In the genomic region with DNA sequence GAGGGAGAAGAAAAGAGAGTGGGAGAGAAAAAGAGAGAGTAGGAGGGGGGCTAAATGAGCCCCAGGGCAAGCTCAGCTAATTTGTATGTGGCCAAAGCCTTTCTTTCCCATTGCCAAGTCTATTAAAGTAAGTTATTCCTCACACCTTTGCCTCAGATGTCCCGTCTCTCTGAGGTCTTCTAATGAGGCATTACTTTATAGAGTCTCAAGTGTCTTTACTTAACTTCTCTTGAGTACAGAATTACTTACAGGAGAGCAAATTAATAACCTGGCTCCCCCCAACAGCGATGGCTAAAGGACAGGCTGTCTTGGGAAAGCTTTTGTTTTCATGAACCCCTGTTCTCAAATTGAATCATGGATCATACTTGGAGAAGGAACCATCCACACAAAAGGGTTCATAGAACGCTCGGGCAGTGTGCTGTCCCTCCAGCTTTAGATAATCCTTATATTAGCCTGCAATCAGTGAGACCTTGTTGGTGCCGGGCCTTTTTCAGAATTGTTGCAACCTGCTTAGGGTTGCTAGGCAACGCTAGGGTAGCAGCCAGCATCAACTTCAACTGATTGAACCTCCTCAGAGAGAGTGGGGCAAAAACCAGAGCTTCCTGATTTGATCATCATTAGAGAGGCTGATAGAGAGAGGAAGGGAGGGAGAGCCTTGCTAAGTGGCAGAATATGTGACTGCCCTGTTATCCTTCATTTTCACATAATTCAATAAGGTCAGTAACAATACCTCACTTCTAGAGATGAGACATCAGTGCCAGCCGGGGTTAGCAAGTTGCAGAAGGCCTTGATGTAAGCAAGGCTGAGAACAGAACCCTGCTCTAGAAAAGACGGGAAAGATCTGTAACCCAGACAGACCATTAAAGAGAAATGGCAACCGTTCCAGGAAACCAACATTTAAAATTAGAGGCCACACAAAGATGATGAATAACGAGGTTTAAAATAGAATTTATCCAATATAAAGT, we compare ENCODE assay signal across 8 mouse cellular contexts.
A peak's percentile ranks its signal among the peaks of the same experiment; 100 is the strongest.
DNase-seq lines count a peak whose midpoint lies in the region; ATAC-seq and TF ChIP-seq lines count a peak whose summit lies in the region.
"Had no signal": no experiment of that assay in that cellular context is flagged by ENCODE, and none has a peak within 500 bp of the region (broad histone marks: within the 10 kb centered on the region; RNA-seq: fewer than 3 reads in every experiment).

No protein-coding gene starts in this region.

- H3K9me3 ChIP-seq in stomach, embryonic 15.5 days = no peaks in the 10 kb centered on the region
- no peaks in the 10 kb centered on the region for H3K9me3 ChIP-seq in stomach, postnatal 0 days (ENCODE audit: control insufficient read depth, low read length)
- no peaks in the 10 kb centered on the region for H3K9me3 ChIP-seq in forebrain, embryonic 14.5 days (replicated peaks; ENCODE audit: control insufficient read depth, low read length)

- no peak for TF ChIP-seq CTCF in stomach, postnatal 0 days (IDR thresholded peaks at IDR 0.05; ENCODE audit: low read depth)
- TF ChIP-seq CTCF in lung, adult 2 months (IDR thresholded peaks at IDR 0.05; ENCODE audit: insufficient read depth, low read length) = no peak

- no peak overlapping the region for H3K27ac ChIP-seq in stomach, embryonic 15.5 days
- no peak overlapping the region for H3K27ac ChIP-seq in stomach, postnatal 0 days (replicated peaks)
- peak overlapping the region; percentile 14; the same call in 1 of the 2 replicates for H3K27ac ChIP-seq in forebrain, embryonic 14.5 days (ENCODE audit: low read depth, low read length)

- no peak for TF ChIP-seq POLR2A in lung, adult 2 months (IDR thresholded peaks at IDR 0.05; ENCODE audit: borderline replicate concordance, extremely low read depth, low read depth, low read length)

- H3K4me1 ChIP-seq in stomach, embryonic 15.5 days = no peaks in the 10 kb centered on the region
- H3K4me1 ChIP-seq in stomach, postnatal 0 days (replicated peaks; ENCODE audit: control insufficient read depth, insufficient read depth) = no peaks in the 10 kb centered on the region
- H3K4me1 ChIP-seq in forebrain, embryonic 14.5 days (ENCODE audit: control insufficient read depth, insufficient read depth, low read length) = peaks cover 16% of the 10 kb centered on the region
- no peaks in the 10 kb centered on the region for H3K4me1 ChIP-seq in lung, adult 2 months (ENCODE audit: control insufficient read depth, insufficient read depth, low read length)

- no peak overlapping the region for H3K4me3 ChIP-seq in stomach, embryonic 15.5 days (replicated peaks)
- no peak overlapping the region for H3K4me3 ChIP-seq in stomach, postnatal 0 days (ENCODE audit: low read depth, low read length)
- H3K4me3 ChIP-seq in forebrain, embryonic 14.5 days (ENCODE audit: low read depth, low read length) = no peak overlapping the region
- no peak overlapping the region for H3K4me3 ChIP-seq in lung, adult 2 months (replicated peaks; ENCODE audit: extremely low read depth, low read depth, low read length)

- no peaks in the 10 kb centered on the region for H3K27me3 ChIP-seq in stomach, embryonic 15.5 days (replicated peaks)
- H3K27me3 ChIP-seq in stomach, postnatal 0 days (ENCODE audit: control insufficient read depth, insufficient read depth, low read length) = no peaks in the 10 kb centered on the region
- no peaks in the 10 kb centered on the region for H3K27me3 ChIP-seq in forebrain, embryonic 14.5 days (replicated peaks; ENCODE audit: control insufficient read depth, insufficient read depth, low read length)

- no peak for TF ChIP-seq EP300 in stomach, postnatal 0 days (optimal IDR thresholded peaks at IDR 0.05)

- H3K9ac ChIP-seq in stomach, embryonic 15.5 days = no peak overlapping the region
- no peak overlapping the region for H3K9ac ChIP-seq in stomach, postnatal 0 days (ENCODE audit: low read length)
- no peak overlapping the region for H3K9ac ChIP-seq in forebrain, embryonic 14.5 days (ENCODE audit: low read length)

- 0 out of 2 replicates have a peak, but pooled peaks have one; percentile 35 for ATAC-seq in stomach, embryonic 15.5 days (ENCODE audit: insufficient read depth, low FRiP score, low read depth)
- no peak for ATAC-seq in stomach, postnatal 0 days (ENCODE audit: low FRiP score, low TSS enrichment)
- ATAC-seq in forebrain, embryonic 14.5 days = peak; percentile 87

- no peak overlapping the region for H3K4me2 ChIP-seq in stomach, embryonic 15.5 days
- H3K4me2 ChIP-seq in stomach, postnatal 0 days (replicated peaks; ENCODE audit: low read depth) = no peak overlapping the region
- no peak overlapping the region for H3K4me2 ChIP-seq in forebrain, embryonic 14.5 days (ENCODE audit: low read length)

- 77% methylated on average over 10 of the region's 10 CpGs for WGBS in stomach, embryonic 15.5 days
- 82% methylated on average over 10 of the region's 10 CpGs for WGBS in stomach, postnatal 0 days
- WGBS in forebrain, embryonic 14.5 days = 15% methylated on average over 10 of the region's 10 CpGs
- WGBS in lung, adult 2 months = 82% methylated on average over 10 of the region's 10 CpGs

- H3K36me3 ChIP-seq in stomach, embryonic 15.5 days = no peaks in the 10 kb centered on the region
- H3K36me3 ChIP-seq in stomach, postnatal 0 days (ENCODE audit: control insufficient read depth, insufficient read depth, low read length) = no peaks in the 10 kb centered on the region
- no peaks in the 10 kb centered on the region for H3K36me3 ChIP-seq in forebrain, embryonic 14.5 days (ENCODE audit: control insufficient read depth, insufficient read depth, low read length)

- DNase-seq in stomach, postnatal 0 days (ENCODE audit: low spot score) = no peak
- DNase-seq in forebrain, embryonic 14.5 days (ENCODE audit: low spot score) = peak; percentile 79
- DNase-seq in layer of hippocampus, postnatal 36 days = peak; percentile 36 to 38
- no peak for DNase-seq in lung, adult 2 months
- no peak for DNase-seq in kidney, postnatal 4 days
- no peak for DNase-seq in lung, postnatal 10 days
- DNase-seq: kidney, adult 9 months had no signal

Comparison
In these comparisons a context has a peak if more than half of its experiments do, and no peak if none do; other contexts are left out.
1. DNase-seq: peak in forebrain, embryonic 14.5 days (single experiment) and layer of hippocampus, postnatal 36 days (2 of 2); none in stomach, postnatal 0 days (single experiment), lung, adult 2 months (single experiment), kidney, postnatal 4 days (0 of 2) and lung, postnatal 10 days (single experiment).